Mouse (Mus musculus): ENCODE data around the gene Pgap2. TPM values are rescaled to one million over a fixed set of nuclear protein-coding genes. Genes with fewer than 3 reads are reported as not detected.
A peak's percentile ranks its signal among the peaks of the same experiment; 100 is the strongest.

Pgap2 gene
- polyA plus RNA-seq, 1 experiment from 2014 or later: 63.9 TPM

DNA sequence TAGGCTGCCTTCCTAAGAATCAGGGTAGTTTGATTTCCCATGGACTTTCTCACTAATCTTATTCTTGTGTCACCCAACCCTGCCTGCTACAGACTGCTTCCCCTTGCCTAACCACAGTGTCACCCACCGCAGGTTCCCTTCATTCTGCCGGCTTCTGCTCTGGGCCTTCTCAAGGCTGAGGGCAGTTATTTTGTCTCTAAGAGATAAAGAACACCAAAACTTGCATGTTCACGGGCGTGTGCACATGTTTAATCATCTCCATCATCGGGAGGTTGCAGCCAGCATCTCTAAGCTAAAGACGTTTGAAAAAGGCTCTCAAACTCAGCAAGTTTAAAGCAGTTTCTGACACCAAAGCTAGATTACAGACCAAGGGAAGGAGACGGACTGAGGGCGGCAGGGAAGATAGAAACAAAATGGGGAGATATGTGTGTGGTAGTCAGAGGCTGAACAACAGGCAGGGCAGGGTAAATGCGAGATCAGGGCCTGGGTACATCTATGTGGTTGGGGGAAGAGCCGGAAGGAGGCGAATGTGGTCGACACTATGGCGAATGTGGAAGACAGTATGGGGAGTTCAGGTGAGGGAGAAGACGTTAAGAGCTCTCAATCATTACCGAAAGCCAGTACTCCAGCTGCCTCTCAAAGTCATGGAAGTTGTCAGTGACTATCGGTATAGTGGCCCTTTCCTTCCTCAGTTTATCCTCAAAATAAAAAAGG lies 38.8 kb downstream of the Pgap2 start:
- WGBS: 35% methylated on average over 16 of the region's 16 CpGs
- peak overlapping the region; percentile 78 for H3K4me3 ChIP-seq (replicated peaks; ENCODE audit: low read length)
- ATAC-seq (ENCODE audit: low FRiP score) (no peak), DNase-seq (ENCODE audit: low spot score) (no peak)
- H3K9ac ChIP-seq: peak overlapping the region; percentile 89; the same call in 1 of the 2 replicates
- no peak overlapping the region for H3K27ac ChIP-seq
- H3K27me3 ChIP-seq (ENCODE audit: control insufficient read depth, insufficient read depth, low read length): no peaks in the 10 kb centered on the region
- no peaks in the 10 kb centered on the region for H3K36me3 ChIP-seq (replicated peaks; ENCODE audit: control insufficient read depth, insufficient read depth)
- no peaks in the 10 kb centered on the region for H3K9me3 ChIP-seq (ENCODE audit: control insufficient read depth, low read length)
- peak overlapping the region; percentile 98 for H3K4me2 ChIP-seq (replicated peaks)
- H3K4me1 ChIP-seq (replicated peaks; ENCODE audit: control insufficient read depth, insufficient read depth, low read length): peaks cover 15% of the 10 kb centered on the region; the same call in 1 of the 2 replicates

DNA sequence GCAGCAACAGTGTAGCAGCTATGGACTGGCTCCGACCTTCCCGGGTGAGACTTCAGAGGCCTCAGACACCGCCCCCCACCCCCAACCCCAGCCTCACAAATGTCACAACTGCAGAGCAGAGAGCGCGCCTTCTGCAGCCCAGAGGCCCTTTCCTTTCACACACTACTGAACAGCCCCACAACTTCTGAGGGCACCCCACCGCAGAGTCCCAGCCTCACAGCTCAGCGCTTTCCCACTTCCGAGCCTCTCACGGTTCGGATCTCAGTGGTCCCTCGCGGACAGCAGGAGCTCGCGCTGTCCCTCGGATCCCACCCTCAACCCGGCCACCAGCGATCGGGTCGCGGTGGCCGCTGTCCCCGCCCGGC lies 39.5 kb downstream of the Pgap2 start:
- no peaks in the 10 kb centered on the region for H3K36me3 ChIP-seq (replicated peaks; ENCODE audit: control insufficient read depth, insufficient read depth)
- peak overlapping the region; percentile 78 for H3K4me3 ChIP-seq (replicated peaks; ENCODE audit: low read length)
- H3K4me2 ChIP-seq (replicated peaks): peak overlapping the region; percentile 98
- 2% methylated on average over 23 of the region's 23 CpGs for WGBS
- H3K27ac ChIP-seq: peak overlapping the region; percentile 79
- peak overlapping the region; percentile 89 for H3K9ac ChIP-seq
- H3K4me1 ChIP-seq (replicated peaks; ENCODE audit: control insufficient read depth, insufficient read depth, low read length): peaks cover 15% of the 10 kb centered on the region; the same call in 1 of the 2 replicates
- no peaks in the 10 kb centered on the region for H3K27me3 ChIP-seq (ENCODE audit: control insufficient read depth, insufficient read depth, low read length)
- ATAC-seq (ENCODE audit: low FRiP score): peak; percentile 45
- H3K9me3 ChIP-seq (ENCODE audit: control insufficient read depth, low read length): no peaks in the 10 kb centered on the region
- peak; percentile 26 for DNase-seq (ENCODE audit: low spot score)

DNA sequence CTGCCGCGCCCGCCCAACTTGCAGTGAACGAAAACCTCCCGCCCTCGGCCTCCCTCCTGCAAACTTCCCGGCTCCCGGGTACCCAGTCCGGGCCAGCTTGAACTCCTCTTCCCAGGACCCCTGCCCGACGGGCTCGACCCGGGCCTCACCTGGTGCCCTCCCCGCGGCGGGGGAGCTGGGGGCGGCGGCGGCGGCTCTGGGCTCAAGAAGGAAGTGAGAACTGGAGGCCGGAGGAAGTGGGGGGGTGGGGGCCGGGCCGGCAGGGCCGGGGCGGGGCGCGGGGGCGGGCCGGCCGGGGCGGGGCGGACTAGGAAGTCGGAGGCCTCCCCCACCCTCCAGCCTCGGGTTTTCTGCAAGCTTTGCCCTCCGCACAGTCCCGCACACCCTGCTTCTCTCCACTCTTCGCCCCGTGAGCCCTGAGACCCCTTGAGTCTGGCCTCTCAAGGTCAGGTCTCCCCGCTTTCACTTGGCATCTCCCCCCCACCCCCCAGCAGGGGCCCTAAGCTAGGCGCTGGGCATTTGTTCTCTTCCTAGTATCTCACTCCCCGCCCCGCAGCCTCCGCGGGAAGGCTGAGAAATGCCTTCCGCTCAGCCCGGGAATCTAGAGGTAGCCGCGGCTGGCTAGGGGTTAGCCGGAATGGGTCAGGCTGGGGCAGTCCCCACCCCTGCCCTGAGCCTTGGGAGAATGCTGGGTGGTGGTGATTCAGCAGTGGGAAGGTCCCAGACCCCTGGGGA lies 40.1 kb downstream of the Pgap2 start:
- DNase-seq (ENCODE audit: low spot score) (peak; percentile 41), ATAC-seq (ENCODE audit: low FRiP score) (peak; percentile 76)
- Histone ChIP-seq H3K27me3 (ENCODE audit: control insufficient read depth, insufficient read depth, low read length) (no peaks in the 10 kb centered on the region), H3K9ac (peak overlapping the region; percentile 89), H3K27ac (peak overlapping the region; percentile 79), H3K9me3 (ENCODE audit: control insufficient read depth, low read length) (no peaks in the 10 kb centered on the region), H3K4me1 (replicated peaks; ENCODE audit: control insufficient read depth, insufficient read depth, low read length) (peaks cover 15% of the 10 kb centered on the region; the same call in 1 of the 2 replicates), H3K4me3 (replicated peaks; ENCODE audit: low read length) (peak overlapping the region; percentile 78), H3K4me2 (replicated peaks) (peak overlapping the region; percentile 98), H3K36me3 (replicated peaks; ENCODE audit: control insufficient read depth, insufficient read depth) (no peaks in the 10 kb centered on the region)
- WGBS: 1% methylated on average over 33 of the region's 49 CpGs

DNA sequence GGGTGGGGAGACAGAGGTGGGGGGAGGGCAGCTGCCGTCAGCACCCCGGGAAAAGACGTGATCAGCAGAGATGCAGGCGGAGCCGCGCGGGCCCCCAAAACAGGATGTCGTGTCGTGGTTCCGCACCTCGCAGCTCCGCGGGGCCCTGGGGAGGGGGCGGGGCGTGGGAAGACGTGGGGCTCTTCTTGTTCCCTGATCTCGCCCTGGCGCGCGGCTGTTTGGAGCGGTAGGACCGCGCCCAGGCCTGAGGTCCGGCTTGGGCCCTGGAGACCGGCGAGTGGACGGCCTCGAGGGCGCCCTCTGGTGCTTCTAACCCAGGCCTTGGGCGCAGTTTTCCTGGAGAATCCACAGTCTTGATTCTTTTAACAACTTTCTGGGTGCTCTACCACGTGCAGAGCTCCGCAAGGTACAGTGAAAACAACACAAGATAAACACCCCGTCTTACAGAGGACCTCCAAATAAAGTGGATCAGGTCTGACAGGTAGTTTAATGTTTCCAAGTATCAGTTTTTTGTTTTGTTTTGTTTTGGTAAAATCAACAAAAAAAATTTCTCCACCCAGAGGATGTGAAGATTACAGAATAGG lies 40.7 kb downstream of the Pgap2 start:
- under 1% methylated on average over 33 of the region's 33 CpGs for WGBS

DNA sequence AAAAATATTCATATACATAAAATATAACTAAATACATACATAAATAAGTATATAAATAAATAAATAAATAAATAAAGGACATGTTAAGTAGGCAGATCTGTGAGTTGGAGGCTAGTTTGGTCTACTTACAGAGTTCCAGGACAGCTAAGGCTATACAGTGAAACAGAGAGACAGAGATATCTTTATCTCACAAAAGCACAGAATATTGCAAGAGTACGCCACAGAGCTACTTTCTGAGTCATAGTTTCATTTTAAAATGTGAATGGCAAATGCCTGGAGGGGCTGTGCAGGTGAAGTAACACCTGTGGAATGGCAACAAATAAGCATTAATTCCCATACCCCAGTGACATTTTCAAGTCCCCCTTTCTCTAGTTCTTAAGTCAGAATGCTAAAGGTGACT lies 43.6 kb downstream of the Pgap2 start:
- Histone ChIP-seq H3K36me3 (replicated peaks; ENCODE audit: control insufficient read depth, insufficient read depth) (no peaks in the 10 kb centered on the region), H3K9me3 (ENCODE audit: control insufficient read depth, low read length) (no peaks in the 10 kb centered on the region), H3K27me3 (ENCODE audit: control insufficient read depth, insufficient read depth, low read length) (no peaks in the 10 kb centered on the region), H3K4me1 (replicated peaks; ENCODE audit: control insufficient read depth, insufficient read depth, low read length) (peaks cover 11% of the 10 kb centered on the region; the same call in 1 of the 2 replicates), H3K4me2 (replicated peaks) (no peak overlapping the region), H3K9ac (no peak overlapping the region), H3K4me3 (replicated peaks; ENCODE audit: low read length) (no peak overlapping the region), H3K27ac (no peak overlapping the region)
- 94% methylated on average over 1 of the region's 1 CpGs for WGBS
- no peak for DNase-seq (ENCODE audit: low spot score)
- ATAC-seq (ENCODE audit: low FRiP score): no peak

More for the DNA sequence above, 40.7 kb downstream of the Pgap2 start:
- H3K4me3 ChIP-seq (replicated peaks; ENCODE audit: low read length): peak overlapping the region; percentile 78
- DNase-seq (ENCODE audit: low spot score) (peak; percentile 78), ATAC-seq (ENCODE audit: low FRiP score) (peak; percentile 72)
- H3K36me3 ChIP-seq (replicated peaks; ENCODE audit: control insufficient read depth, insufficient read depth): no peaks in the 10 kb centered on the region
- H3K4me1 ChIP-seq (replicated peaks; ENCODE audit: control insufficient read depth, insufficient read depth, low read length): peaks cover 15% of the 10 kb centered on the region; the same call in 1 of the 2 replicates
- no peaks in the 10 kb centered on the region for H3K27me3 ChIP-seq (ENCODE audit: control insufficient read depth, insufficient read depth, low read length)
- H3K27ac ChIP-seq: peak overlapping the region; percentile 79
- H3K9ac ChIP-seq: peak overlapping the region; percentile 89
- H3K4me2 ChIP-seq (replicated peaks): peak overlapping the region; percentile 98
- no peaks in the 10 kb centered on the region for H3K9me3 ChIP-seq (ENCODE audit: control insufficient read depth, low read length)

DNA sequence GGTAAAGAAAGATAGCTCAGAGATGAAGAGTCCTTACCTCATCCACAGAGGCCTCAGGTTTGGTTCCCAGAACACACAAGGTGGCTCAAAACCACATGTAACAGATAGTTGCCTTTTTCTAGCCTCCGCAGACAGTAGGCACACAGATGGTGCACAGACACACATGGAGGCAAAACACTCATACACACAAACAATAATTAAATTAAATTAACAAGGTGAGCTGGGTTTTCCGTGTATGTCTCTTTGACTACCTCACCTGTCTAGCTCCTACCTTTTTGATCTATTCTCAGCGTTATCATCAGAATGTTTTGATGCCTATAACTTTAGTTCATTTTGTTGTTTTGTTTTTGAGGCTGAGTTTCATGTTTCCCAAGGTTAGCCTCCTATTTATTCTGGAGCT lies 45.9 kb downstream of the Pgap2 start, which contains the start of gene Rhog:
Gene Rhog (minus strand): TSS at position 101 of the 400 bp plus-strand sequence.
- Histone ChIP-seq H3K4me1 (replicated peaks; ENCODE audit: control insufficient read depth, insufficient read depth, low read length) (peaks cover 5% of the 10 kb centered on the region; the same call in 1 of the 2 replicates), H3K9ac (no peak within 1 kb of the TSS), H3K27me3 (ENCODE audit: control insufficient read depth, insufficient read depth, low read length) (no peaks in the 10 kb centered on the region), H3K36me3 (replicated peaks; ENCODE audit: control insufficient read depth, insufficient read depth) (no peaks in the 10 kb centered on the region), H3K4me3 (replicated peaks; ENCODE audit: low read length) (no peak within 1 kb of the TSS), H3K27ac (no peak within 1 kb of the TSS), H3K9me3 (ENCODE audit: control insufficient read depth, low read length) (no peaks in the 10 kb centered on the region), H3K4me2 (replicated peaks) (no peak within 1 kb of the TSS)
- WGBS: 87% methylated on average over 3 of the region's 3 CpGs
- no peak for DNase-seq (ENCODE audit: low spot score)
- no peak for ATAC-seq (ENCODE audit: low FRiP score)

DNA sequence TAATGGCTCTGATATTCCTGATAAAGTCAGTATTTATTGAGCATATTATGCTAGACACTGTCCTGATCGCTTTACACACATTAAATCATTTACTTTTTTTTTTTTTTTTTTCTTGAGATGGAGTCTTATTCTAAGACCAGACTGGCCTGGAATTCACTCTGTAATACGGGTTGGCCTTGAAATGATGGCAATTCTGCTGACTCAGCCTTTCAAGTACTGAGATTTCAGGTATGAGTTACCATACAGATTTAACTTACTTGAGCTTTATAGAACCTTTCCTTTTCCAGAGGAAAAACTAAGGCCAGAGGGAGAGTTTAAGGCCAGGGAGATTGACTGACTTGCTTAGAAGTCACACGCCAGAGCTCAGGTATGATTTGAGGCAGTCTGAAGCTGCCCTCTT lies 46.6 kb downstream of the Pgap2 start:
- Histone ChIP-seq H3K36me3 (replicated peaks; ENCODE audit: control insufficient read depth, insufficient read depth) (no peaks in the 10 kb centered on the region), H3K9me3 (ENCODE audit: control insufficient read depth, low read length) (no peaks in the 10 kb centered on the region), H3K9ac (no peak overlapping the region), H3K4me1 (replicated peaks; ENCODE audit: control insufficient read depth, insufficient read depth, low read length) (no peaks in the 10 kb centered on the region), H3K4me3 (replicated peaks; ENCODE audit: low read length) (no peak overlapping the region), H3K4me2 (replicated peaks) (no peak overlapping the region), H3K27ac (no peak overlapping the region), H3K27me3 (ENCODE audit: control insufficient read depth, insufficient read depth, low read length) (no peaks in the 10 kb centered on the region)
- DNase-seq (ENCODE audit: low spot score) (no peak), ATAC-seq (ENCODE audit: low FRiP score) (no peak)
- 81% methylated on average over 3 of the region's 3 CpGs for WGBS

DNA sequence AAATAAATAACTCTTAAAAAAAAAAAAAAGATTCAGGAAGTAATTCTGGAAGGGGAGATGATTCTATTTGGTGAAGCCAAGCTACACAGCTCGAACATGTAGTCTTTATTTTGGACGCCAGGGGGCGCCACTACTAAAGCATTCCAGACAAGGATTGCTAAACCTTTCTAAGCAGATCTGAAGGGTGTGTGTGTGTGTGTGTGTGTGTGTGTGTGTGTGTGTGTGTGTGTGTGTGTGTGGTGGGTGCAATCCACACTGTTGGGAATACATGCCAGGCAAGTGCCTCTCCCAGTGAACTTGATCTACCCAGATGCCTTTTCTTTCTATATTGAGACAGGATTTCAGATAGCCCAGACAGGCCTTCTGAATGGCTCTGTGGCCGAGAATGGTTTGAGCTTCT lies 48.2 kb downstream of the Pgap2 start:
- no peaks in the 10 kb centered on the region for H3K36me3 ChIP-seq (replicated peaks; ENCODE audit: control insufficient read depth, insufficient read depth)
- ATAC-seq (ENCODE audit: low FRiP score): peak; percentile 80; the same call in 1 of the 2 replicates
- no peak overlapping the region for H3K9ac ChIP-seq
- H3K4me2 ChIP-seq (replicated peaks): no peak overlapping the region
- 28% methylated on average over 4 of the region's 4 CpGs for WGBS
- H3K4me1 ChIP-seq (replicated peaks; ENCODE audit: control insufficient read depth, insufficient read depth, low read length): no peaks in the 10 kb centered on the region
- H3K27ac ChIP-seq: no peak overlapping the region
- no peak overlapping the region for H3K4me3 ChIP-seq (replicated peaks; ENCODE audit: low read length)
- DNase-seq (ENCODE audit: low spot score): peak; percentile 84
- no peaks in the 10 kb centered on the region for H3K9me3 ChIP-seq (ENCODE audit: control insufficient read depth, low read length)
- H3K27me3 ChIP-seq (ENCODE audit: control insufficient read depth, insufficient read depth, low read length): no peaks in the 10 kb centered on the region

DNA sequence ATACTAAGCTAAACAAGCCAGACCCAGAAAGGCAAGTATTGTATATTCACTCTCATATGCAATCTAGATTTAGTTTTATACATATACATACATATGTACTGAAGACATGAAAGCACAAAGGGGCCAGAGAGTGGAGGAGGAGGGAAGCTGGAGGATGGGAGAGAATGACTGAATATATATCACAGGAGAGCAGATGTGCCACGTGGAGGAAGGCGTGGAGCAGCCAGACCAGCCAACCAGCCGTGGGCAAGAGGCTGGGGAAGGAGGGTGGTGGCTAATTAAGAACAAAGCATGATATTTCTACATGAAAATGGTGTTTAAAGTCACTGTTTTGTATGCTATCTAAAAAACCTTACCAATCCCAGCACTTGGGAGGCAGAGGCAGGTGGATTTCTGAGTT lies 48.7 kb downstream of the Pgap2 start:
- Histone ChIP-seq H3K4me3 (replicated peaks; ENCODE audit: low read length) (no peak overlapping the region), H3K36me3 (replicated peaks; ENCODE audit: control insufficient read depth, insufficient read depth) (no peaks in the 10 kb centered on the region), H3K4me2 (replicated peaks) (no peak overlapping the region), H3K4me1 (replicated peaks; ENCODE audit: control insufficient read depth, insufficient read depth, low read length) (no peaks in the 10 kb centered on the region), H3K9me3 (ENCODE audit: control insufficient read depth, low read length) (no peaks in the 10 kb centered on the region), H3K27me3 (ENCODE audit: control insufficient read depth, insufficient read depth, low read length) (no peaks in the 10 kb centered on the region), H3K9ac (no peak overlapping the region), H3K27ac (no peak overlapping the region)
- no peak for DNase-seq (ENCODE audit: low spot score)
- no peak for ATAC-seq (ENCODE audit: low FRiP score)
- WGBS: 56% methylated on average over 3 of the region's 3 CpGs
